Mouse (Mus musculus): ENCODE data around the gene Tsc2.

The Tsc2 gene

GRCm38 (mm10) chr17:24638214-24638613 lies 5.8 kb upstream of the Tsc2 start:
- no peak for TF ChIP-seq GATA4 (IDR thresholded peaks at IDR 0.05; ENCODE audit: insufficient replicate concordance, low read length)

GRCm38 (mm10) chr17:24636781-24637481 lies 4.5 kb upstream of the Tsc2 start:
- TF ChIP-seq GATA4 (IDR thresholded peaks at IDR 0.05; ENCODE audit: insufficient replicate concordance, low read length), result no peak

- no peak for TF ChIP-seq GATA4 (IDR thresholded peaks at IDR 0.05; ENCODE audit: insufficient replicate concordance, low read length)
These were observed 3.3 kb upstream of the Tsc2 start for GRCm38 (mm10) chr17:24635694-24636093.

- peak; percentile 12; the same call in 1 of the 2 replicates for TF ChIP-seq GATA4 (IDR thresholded peaks at IDR 0.05; ENCODE audit: insufficient replicate concordance, low read length)
These were observed 2.6 kb upstream of the Tsc2 start for GRCm38 (mm10) chr17:24635024-24635423.

DNA sequence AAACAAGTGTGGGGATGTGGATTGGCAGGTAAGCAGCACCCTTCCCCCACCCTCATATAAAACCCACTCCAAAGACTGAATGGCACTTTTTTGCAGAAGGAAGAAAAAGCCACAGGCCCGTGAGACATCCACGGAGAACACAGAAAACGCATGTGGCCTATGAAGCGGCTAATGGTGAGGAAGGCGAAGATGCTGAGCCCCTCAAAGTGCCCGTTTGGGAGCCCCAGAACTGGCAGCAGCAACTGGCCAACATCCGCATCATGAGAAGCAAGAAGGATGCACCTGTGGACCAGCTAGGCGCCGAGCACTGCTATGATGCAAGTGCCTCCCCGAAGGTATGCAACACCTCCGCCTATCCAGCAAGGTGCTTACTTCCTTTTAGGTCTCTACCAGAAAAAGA lies 1.4 kb upstream of the Tsc2 start:
- no peak for TF ChIP-seq GATA4 (IDR thresholded peaks at IDR 0.05; ENCODE audit: insufficient replicate concordance, low read length)

DNA sequence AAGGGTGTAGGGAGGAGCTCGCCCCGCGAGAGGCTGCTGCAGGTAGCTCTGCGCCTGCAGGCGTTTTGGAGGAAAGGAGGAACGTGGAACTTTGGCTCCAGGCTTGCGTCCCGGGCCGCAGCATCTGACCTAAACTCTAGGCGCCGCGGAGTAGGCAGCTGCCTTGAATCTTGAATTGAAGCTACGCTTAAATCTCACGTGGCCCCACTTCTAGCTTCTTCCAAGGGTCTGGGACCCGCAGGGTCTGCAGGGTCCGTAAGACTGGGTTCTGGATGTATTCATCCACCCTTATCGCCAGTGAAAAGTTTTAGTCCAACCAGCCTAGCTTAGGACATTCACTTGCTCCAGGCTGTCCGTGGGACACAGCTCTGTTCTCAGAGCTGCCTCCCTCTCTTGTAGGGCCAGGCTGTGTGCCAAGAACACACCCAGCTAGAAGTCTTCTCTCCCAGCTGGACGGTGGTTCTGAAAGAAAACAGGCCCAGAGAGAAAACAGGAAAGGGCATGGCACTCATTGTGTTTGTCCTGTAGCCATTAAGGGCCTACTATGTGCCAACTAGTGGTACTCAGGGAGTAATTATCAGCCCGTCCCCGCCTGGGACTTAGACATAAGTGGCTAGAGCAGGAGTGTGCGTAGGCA lies 501 bp upstream of the Tsc2 start:
- no peak for TF ChIP-seq GATA4 (IDR thresholded peaks at IDR 0.05; ENCODE audit: insufficient replicate concordance, low read length)

GRCm38 (mm10) chr17:24630072-24630471 lies 2.4 kb downstream of the Tsc2 start:
- no peak for TF ChIP-seq GATA4 (IDR thresholded peaks at IDR 0.05; ENCODE audit: insufficient replicate concordance, low read length)

DNA sequence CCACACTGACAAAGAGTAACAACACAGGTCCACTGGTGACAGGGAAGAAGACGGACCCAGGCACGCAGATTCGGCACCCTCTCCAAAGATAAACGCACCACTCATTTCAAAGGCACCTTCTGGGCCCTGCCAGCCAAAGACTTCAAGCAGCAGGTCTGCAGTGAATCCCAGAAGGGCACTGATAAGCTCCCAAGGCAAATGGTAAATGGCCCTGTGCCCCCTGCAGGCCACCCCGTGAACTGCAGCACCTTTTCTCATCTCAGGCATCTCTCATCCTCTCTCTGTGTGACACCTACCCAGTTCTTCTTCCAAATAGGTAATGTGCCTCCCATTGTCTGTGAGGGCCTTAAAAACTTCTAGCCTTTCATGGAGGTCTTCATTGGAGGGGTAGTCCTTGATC lies 3.8 kb downstream of the Tsc2 start:
- peak; percentile 45; the same call in 1 of the 2 replicates for TF ChIP-seq GATA4 (IDR thresholded peaks at IDR 0.05; ENCODE audit: insufficient replicate concordance, low read length)

DNA sequence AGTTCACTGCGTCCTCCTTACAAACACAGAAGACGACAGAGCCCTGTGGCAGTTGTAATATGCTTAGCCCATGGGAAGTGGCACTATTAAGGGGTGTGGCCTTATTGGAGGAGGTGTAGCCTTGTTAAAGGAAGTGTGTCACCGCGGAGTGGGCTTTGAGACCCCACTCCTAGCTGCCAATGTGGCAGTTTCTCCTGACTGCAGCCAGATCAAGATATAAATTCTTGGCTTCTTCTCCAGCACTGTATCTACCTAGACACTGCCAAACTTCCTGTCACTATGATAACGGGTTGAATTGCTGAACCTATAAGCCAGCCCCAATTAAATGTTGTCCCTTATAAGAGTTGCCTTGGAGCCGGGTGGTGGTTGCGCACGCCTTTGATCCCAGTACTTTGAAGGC lies 7.0 kb downstream of the Tsc2 start:
- no peak for TF ChIP-seq GATA4 (IDR thresholded peaks at IDR 0.05; ENCODE audit: insufficient replicate concordance, low read length)

DNA sequence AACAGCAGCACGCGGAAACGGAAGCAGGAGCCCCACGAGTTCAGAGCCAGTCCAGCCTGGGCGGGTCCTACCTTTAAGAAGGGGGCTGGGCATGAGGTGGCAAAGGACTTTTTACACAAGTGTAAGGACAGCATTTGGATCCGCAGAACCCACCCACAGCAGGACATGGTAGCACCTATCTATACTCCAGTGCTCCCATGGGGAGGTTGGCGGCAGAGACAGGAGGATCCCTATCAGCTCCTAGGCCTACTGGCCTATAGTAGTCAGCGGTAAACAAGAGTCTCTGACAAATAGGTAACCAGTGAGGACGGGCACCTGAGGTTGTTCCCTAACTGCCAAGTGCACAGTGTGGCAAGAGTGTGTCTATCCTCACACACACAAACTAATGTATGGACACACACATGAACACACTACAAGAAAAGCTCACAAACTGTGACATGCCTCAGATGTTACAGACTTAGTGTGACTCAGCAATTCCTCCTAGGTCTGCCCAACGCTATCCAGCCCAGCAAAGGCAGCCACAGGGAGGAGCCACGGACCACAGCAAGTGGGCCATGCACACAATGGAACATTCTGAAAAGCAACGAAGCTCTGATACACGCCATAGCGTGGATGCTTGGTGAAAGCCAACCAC lies 14.8 kb downstream of the Tsc2 start:
- no peak for TF ChIP-seq GATA4 (IDR thresholded peaks at IDR 0.05; ENCODE audit: insufficient replicate concordance, low read length)

DNA sequence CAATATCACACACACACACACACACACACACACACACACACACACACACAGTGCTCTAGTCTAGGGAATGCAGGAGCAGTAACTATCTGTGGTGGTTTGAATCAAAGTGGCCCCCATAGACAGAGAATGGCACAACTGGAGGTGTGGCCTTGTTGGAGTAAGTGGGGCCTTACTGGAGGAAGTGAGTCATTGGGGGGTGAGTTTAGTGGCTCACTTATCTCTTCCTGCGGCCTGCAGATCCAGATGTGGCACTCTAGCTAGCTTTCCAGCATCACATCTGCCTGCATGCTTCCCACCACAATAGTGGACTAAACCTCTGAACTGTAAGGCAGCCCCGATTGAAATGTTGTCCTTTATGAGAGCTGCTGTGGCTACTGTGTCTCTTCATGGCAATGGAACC lies 21.7 kb downstream of the Tsc2 start:
- no peak for TF ChIP-seq GATA4 (IDR thresholded peaks at IDR 0.05; ENCODE audit: insufficient replicate concordance, low read length)

DNA sequence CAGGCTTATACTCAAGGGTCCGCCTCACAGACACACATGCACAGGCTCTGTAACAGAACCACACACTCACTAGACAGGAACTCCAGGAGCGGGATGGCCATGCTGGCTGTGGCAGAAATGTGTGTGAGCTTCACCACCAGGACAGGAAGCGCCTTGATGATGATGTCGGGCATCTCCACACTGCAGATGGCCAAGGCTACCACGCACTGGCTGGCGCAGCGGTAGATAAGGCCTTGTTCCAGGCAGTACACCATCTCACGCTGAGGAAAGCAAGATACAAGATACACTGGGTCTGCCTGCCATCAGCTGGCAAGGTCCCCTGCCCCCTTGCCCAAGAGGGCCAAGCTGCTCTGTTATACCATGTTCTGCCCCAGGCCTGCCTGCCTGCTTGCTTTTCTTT lies 23.6 kb downstream of the Tsc2 start:
- no peak for TF ChIP-seq GATA4 (IDR thresholded peaks at IDR 0.05; ENCODE audit: insufficient replicate concordance, low read length)

DNA sequence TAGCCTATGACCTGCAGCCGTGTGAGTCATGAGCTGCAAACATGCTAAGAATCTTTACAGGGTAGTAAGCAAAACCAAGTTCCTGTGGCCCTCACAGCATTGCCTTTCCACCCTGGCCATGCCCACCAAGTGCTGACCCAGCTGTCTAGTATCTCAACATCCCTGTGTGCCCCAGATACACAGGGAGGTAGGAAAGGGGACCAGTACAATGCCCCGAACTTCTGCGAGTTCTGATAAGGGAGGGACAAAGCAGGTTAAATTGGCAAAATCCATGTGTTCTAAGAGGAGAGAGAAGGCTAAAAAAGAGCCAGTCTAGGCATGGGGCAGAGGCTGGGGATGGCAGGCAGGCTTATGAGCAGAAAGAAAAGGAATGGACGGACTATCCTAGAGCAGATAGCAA lies 24.1 kb downstream of the Tsc2 start:
- TF ChIP-seq GATA4 (IDR thresholded peaks at IDR 0.05; ENCODE audit: insufficient replicate concordance, low read length), result no peak

- no peak for TF ChIP-seq GATA4 (IDR thresholded peaks at IDR 0.05; ENCODE audit: insufficient replicate concordance, low read length)
These were observed 27.9 kb downstream of the Tsc2 start for GRCm38 (mm10) chr17:24604557-24604956.

GRCm38 (mm10) chr17:24603961-24604360 lies 28.5 kb downstream of the Tsc2 start:
- TF ChIP-seq GATA4 (IDR thresholded peaks at IDR 0.05; ENCODE audit: insufficient replicate concordance, low read length), result no peak

DNA sequence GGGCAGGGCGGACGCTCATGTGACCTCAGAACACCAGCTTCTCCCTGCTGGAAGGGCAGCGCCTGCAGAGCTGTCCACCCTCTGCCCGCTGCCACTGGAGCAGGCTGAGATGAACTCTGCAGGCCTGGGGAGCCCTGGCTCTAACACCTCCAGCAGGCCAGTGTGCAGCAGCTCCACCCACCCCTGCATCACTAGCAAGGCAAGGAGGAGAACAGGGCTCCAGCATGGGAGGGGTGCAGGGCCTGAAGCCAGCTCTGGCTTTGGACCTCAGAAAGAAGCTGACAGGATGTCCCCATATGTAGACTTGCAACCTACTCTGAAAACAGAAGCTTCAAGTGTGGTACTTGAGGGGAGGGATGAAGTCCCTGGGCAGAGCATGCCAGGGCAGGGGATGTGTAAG lies 31.9 kb downstream of the Tsc2 start:
- TF ChIP-seq GATA4 (IDR thresholded peaks at IDR 0.05; ENCODE audit: insufficient replicate concordance, low read length), result no peak

Data from liver, adult (tissue).